Mouse (Mus musculus): Measurements from ENCODE around the gene Gpbp1. TPM values are rescaled to one million over a fixed set of nuclear protein-coding genes. Genes with fewer than 3 reads are reported as not detected.

Gpbp1 gene
- 10 to 100 TPM; 49.2 to 57.7 (median 53.1) TPM for total RNA-seq (2022)

DNA sequence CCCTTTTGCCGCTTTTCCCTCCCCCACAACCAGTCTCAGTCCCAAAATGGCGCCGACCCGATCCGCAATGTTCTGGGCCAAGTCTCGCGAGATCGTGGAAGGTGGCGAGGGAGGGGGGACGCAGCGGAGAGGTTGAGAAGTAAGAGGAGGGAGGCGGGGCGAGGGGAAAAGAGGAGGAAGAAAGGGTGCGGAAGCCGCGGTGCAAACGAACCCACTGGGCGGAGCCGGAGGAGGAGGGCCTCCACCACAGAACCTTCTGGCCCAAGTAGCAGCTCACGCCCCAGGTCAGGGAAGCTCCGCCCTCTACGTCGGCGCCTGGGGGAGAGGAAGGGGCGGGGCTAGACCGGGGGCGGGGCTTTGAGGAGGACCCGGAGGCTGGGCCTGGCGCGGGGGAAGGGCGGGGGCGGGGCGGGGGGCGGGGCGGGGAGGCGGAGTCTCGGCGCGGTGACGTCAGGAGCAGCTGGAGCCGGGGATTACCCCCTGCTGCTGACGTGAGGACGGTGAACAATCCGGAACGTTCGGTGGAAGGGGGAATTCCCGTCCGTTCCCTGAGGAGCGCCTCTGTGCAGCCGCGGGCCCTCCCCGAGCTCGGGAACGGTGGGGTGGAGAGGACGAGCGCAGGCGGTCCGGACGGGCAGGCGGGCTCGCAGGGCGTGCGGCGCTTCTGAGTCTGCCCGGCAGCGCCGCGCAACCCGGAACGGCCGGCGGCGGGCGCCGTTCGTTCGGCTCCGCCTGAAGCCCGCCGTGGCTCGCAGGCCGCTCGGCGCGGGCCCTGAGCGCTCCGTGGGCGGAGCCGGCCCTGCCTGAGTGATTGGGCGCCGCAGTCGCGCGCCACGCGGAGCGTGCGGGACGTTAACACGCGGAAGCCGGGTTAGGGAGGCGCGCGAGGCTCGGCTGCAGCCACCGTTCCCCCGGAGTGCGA lies at the start of gene Gpbp1:
Gene Gpbp1 (minus strand): TSS at position 310 of the 922 bp plus-strand sequence.
- peak; percentile 100 for DNase-seq (ENCODE audit: low spot score)

DNA sequence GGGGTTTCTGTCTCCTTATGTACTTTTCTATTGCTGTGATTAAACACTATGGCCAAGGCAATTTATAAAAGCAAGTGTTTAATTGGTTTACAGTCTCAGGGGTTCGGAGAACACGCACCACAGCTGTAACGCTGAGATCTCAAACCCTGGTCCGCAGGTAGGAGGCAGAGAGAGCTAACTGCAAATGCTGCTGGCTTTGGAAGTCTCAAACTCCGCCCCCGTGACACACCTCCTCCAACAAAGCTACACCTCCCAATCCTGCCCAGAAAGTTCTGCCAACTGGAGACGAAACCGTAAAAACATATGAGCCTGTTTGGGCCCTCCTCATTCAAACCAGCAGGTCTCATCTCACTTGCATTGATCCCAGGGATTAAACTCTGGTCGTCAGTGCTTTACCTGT lies 47.8 kb upstream of the Gpbp1 start:
- DNase-seq (ENCODE audit: low spot score) = no peak

DNA sequence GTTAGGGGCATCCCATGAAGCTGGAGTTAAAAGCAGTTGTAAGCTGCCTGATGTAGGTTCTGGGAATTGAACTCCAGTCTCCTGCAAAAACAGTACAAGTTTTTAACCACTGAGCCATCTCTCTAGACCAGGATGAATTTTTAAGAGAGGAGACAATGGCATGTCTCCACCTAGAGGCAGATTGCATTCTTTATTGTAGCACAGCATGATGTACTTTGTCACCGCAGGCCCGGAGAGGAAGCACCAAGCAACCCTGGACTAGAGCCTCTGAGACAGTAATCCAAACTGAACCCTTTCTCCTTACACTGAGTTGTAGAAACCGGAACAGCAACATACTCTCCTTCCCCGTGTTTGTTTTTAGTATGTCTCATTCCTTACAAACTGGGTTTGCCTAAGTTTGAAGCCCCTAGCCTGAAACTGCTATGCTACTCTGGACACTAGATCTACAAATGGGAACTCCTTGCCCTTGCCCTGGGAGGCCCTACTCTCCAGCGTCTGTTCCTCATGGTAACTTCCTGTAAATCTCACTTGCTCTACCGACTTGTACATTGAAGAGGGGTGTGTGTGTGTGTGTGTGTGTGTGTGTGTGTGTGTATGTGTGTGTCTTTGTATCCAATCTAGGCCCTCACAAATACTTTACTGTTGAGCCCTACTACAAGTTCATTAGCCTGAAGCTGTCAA lies 46.4 kb upstream of the Gpbp1 start:
- DNase-seq (ENCODE audit: low spot score) = no peak

DNA sequence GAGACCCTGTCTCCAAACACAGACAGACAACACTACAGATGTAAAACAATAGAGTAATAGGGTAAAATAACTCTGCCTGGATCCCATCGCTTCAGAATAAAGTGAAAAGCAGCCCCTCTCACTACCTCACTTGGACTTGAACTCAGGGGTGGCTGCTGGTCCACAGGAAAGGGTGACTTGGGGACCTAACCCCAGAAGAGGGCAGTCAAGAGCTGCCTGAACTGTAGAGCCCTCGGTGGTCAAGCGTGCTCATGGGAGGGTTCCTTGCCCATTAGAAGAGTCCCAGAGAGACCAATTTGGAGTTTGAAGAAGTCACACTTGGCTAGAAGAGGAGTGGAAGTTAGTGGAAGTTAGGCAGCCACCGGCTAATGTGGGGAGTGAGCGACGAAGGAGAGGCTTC lies 44.2 kb upstream of the Gpbp1 start:
- DNase-seq (ENCODE audit: low spot score) = no peak

DNA sequence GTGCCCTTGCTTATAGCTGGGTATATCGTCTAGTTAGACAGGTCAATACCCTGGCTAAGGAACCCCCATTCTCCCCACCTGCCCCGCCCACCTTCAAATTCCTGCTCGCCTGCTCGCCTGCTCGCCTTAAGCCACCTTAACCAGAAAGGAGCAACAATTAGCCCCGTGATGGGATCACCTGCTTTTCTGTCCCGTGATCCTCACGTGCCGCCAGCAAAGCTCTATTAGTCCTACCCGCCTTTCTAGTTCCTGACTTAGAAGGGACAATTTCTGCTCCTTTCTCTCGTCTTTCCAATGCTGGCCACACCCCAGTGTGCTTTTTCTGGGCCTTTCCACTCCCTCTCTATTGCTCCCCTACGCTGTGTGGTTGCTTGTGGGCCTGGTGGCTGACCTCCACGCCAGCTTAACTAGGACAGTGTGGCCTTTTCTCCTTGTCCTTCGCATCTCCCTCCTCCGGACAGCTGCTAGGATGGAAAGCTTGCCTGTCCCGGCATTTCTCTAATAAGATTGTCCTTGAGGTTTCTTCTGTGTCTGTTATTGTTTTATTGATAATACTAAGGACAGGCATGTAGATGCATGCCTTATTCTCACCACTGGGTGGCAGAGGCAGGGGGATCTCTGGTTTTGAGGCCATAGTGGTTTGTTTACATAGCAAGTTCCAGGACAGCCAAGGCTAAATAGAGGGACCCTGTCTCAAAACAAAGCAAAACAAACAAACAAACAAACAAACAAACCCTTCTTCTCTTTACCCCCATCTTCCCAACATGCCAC lies 42.5 kb upstream of the Gpbp1 start:
- no peak for DNase-seq (ENCODE audit: low spot score)

DNA sequence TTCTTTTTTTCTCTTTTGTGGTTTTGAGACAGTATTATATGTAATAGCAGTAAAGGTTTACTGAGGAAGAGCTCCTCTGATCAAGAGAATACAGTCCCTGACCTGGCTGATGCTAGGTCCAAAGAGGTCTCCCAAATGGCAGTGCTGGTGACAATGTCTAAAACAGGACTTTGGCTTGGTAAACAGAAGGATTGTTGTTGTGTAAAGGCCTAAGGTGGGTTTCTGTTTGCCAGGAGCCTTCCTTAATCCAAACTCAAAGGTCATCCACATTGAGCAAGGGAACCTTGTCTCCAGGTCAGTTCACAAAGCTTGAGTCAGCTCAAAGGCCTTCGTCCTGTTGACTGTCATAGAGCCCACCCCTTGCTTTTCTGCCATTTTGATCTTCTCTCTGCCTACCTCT lies 41.8 kb upstream of the Gpbp1 start:
- no peak for DNase-seq (ENCODE audit: low spot score)

DNA sequence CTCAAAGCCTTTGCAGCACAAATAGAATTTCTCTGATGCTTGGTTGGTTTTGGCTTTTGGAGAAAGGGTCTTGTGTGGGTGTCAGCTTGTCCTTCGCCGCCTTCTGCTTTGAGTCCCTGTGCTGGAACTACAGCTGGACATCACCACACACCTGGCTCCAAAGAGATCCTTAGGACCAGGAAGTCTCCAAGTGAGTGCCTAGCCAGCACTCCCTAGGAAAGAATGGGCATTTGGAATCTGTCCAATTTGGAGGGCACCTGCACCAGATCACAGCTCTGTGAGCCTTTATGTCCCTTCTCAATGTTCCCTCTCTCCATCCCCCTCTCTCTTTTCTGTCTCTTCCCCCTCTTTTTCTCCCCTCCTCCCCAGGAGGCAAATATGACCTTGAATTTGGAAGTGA lies 34.4 kb upstream of the Gpbp1 start:
- DNase-seq (ENCODE audit: low spot score) = no peak

DNA sequence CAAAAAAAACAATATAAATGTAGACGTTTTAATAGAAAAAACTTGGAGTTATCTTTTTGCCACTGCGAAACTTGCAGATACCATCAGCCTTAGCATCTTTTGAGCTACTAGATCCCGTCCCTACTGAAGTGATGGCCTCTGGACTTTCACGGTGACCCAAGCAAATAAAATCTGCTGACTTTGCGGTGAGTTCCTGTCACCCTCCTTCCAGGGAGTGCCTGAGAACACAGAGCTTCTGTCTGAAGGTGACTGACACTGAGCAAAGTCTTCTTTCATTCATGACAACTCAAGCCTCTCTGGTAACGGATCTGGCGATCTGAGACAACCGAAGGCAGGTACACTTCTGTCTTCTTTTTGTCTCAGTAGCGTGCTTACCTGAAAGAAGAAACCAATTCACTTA lies 32.4 kb upstream of the Gpbp1 start:
- no peak for DNase-seq (ENCODE audit: low spot score)

DNA sequence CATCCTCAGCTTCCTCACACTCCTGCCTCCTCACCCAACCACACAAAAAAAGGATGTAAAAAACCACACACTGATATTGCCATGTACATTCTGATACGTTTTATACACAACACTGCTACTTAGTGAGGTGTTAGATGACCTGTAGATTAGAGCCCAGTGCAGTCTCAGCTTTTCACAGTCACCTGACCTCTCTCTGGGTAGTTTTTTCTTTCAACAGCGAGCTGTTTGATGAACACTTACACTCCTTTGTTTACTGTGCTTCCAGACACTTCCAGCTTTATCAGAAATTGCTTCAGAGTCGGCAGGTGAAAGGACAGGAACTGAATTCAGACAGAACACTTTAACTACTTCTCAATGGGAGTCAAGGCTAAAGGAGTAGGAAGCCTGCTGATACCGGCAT lies 30.5 kb upstream of the Gpbp1 start:
- no peak for DNase-seq (ENCODE audit: low spot score)

DNA sequence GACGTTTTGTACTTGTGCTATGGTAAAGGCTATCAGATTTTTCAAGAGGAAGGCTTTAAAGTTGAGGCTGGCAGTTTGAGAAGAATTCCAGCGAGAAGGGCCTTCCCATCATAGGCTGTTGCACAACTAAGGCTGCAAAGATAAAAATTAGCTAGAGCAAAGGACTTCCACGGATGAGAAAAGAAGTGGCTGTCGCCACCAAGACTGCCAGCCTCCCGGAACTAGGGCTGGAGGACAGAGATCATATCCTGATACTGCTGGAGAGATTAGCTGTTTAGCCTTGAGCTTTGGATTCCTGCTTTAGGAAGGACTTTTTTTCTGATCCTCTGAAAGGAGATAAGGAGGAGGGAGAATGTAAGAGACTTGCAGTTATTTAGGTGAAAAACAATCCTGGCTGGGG lies 28.4 kb upstream of the Gpbp1 start:
- DNase-seq (ENCODE audit: low spot score) = no peak

DNA sequence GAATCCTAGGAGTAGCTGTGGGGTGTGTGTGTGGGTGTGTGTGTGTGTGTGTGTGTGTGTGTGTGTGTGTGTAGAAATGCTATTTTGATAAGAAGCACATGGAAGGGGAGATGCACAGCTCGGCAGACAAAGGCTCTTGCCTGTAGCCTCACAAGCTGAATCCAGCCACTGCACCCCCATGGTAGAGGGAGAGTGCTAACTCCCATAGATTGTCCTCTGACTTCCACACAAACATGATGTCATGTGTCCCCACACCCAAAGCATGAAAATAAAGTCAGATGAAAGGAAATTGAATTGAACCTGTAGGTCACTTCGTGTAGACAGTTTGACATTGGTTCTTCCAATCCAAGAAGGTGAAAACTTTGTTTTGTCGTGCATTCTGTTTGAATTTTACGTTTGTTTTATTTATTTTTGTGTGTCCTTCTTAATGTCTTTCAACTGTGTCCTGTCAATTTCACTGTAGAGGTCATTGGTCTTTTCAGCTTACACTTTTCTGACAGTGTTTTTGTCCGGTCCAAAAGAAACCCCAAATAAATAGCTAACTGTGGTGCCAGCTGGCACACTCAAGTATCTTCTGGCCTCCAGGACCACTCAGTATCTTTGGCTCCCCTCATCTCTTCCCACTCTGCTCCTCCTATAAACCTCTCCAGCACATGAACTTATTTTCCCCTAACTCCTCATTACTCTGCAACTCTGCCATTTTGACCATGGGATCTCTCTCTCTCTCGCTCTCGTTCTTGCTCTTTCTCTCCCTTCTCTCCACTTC lies 26.7 kb upstream of the Gpbp1 start:
- DNase-seq (ENCODE audit: low spot score) = no peak

DNA sequence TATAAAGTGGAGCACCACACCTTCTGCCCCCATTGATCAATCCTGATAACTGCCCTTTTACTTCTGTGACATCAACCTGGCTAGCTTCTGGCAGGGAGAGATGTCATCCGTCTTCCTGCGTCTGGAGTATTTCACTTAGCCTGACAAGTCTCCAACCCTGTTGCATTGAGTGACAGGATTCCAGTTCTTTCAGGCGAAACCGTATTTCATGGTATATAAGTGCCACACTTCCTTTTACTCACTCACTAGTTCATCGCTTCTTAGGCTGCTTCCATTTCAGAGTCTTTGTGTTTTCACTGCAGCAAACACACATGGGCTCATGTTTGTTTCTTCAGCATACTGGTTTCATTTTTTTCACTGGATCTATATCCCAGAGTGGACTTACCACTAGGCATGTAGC lies 19.5 kb upstream of the Gpbp1 start:
- no peak for DNase-seq (ENCODE audit: low spot score)

DNA sequence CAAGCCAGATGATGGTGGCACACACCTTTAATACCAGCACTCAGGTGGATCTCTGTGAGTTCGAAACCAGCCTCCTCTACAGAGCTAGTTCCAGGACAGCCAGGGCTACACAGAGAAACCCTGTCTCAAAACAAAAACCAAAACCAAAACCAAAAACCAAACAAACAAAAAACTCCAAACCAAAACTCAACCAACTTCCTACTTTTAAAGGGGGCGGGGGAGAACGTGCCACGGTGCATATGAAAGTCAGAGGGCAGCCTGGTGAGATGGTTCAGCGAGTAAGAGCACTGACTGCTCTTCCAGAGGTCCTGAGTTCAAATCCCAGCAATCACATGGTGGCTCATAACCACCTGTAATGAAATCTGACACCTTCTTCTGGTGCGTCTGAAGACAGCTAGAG lies 18.7 kb upstream of the Gpbp1 start:
- no peak for DNase-seq (ENCODE audit: low spot score)

DNA sequence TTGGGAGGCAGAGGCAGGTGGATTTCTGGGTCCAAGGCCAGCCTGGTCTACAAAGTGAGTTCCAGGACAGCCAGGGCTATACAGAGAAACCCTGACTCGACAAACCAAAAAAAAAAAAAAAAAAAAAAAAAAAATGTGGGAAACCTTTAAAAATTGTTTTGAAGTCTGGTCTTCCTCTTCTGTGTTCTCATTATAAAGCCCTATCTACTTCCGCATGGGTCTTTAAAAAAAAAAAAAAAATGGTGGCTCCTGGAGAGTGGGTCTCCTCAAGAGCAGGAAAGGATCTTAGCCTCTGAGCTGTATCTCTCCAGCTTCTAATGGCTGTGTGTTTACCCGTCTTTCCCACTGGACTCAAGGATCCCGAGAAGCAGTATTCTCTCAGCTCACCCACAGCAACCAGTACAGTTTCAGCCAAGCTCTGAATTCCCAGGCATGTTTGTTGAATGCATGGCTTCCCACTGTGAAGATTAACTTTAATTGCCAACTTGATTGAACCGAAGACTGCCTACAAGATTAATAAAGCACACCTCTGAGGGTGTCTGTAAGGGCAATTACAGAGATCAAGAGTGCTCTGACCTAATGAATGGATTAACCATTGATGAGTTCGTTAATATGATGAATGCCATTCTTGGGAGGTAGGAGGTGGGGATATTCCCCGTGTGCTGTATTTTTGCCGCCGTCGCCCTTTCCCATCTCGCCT lies 4.6 kb upstream of the Gpbp1 start:
- DNase-seq (ENCODE audit: low spot score) = no peak

DNA sequence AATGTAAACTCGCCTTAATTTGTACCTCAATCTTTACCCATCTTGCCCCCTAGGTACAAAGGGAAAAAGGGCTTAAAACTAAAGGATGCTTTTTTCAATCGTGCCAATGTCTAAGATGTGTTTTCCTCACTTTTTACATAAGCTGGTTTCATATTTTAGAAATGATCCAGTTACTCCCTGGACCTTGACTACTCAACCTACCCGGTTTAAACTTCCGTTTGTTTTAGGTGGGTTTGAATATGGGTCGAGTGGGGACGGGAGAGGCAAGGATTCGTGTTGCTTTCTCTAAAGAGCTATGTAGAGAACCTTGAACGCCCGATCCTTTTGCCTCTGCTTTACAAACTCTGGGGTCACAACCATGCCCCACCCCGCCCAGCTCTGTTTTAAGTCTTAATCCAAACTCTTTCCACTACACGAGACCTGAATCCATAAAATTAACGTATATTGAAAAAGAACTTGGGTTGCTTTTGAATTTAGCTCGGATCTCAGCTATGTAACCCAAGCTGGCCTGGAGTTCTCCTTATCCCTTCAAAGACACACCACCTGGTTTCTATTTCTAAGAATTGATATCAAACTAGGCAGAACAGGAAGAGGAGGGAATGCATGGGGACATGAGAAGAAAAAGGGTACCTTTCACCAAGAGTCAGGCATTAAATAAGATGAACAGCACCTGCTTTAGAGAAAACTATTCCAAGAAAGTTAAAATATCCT lies 1.3 kb upstream of the Gpbp1 start:
- no peak for DNase-seq (ENCODE audit: low spot score)

DNA sequence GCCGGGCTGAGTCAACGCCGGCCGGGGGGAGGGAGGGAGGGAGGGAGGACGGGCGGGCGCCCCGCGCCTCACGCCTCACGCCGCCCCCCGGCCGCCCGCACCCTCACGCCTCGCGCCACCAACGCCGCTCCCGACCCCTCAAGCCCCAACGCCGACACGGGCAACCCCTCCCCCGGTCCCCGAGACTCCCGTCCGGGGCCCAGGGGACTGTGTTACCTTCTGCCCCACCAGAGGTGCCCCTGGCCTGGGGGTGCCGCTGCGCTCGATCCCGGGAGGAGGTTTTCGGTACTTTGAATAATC lies 459 bp downstream of the Gpbp1 start:
- DNase-seq (ENCODE audit: low spot score) = no peak

DNA sequence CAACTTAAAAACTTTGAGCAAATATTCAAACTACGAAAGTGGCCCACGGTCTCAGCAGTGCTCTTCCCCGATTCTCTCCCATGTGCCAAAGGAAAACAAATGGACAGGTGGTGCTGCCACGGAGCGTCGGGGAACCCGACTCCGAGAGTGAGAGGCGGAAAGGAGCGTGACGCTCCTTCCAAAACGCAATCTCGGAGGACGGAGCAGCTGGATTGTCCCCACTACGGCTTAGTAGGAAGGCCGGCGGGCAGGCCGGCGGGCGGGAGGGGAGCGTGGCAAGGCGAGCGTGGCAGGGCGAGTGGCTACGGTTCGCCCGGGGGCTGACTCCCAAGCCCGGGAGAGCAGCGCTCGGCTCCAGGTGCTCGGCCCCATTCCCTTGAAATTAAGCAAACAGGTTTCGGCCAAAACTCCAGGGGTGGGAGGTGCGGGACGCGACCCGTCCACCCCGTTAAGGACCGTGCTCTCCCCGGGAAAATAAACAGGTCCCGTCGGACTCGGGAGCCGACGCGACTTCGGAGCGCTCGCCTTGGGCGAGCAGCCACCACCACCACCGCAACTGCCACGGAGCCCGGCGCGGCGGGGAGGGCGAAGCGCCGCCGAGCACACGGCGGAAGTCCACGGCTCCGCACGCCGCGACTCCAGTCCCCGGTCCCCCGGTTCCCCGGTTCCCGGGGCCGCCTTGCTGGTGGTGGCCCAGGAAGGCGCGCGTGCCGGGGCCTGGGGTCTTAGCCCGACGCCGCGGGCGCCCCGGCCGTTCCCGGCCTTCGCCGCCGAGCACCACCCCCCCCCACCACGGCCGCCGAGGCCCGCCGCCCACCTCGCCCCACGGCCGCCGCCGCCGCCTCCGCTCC lies 1.0 kb downstream of the Gpbp1 start:
- DNase-seq (ENCODE audit: low spot score) = peak; percentile 19

DNA sequence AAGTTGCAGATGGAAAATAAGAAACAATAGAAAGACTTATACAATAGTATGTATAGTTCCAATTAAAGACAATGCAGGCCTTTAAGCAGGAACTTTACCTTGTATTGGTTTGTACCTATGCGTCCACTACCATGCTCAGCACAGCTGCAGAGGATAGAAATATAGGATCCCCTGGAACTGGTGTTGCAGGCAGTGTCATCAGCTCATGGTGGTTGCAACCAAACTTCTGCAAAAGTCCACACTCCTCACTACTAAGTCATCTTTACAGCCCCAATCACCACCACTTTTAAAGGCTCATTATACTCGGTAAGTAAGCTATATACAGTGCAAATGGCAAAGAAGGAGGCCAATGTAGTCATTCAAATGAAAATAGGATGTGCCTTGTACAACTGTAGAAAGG lies 12.2 kb downstream of the Gpbp1 start:
- DNase-seq (ENCODE audit: low spot score) = no peak

DNA sequence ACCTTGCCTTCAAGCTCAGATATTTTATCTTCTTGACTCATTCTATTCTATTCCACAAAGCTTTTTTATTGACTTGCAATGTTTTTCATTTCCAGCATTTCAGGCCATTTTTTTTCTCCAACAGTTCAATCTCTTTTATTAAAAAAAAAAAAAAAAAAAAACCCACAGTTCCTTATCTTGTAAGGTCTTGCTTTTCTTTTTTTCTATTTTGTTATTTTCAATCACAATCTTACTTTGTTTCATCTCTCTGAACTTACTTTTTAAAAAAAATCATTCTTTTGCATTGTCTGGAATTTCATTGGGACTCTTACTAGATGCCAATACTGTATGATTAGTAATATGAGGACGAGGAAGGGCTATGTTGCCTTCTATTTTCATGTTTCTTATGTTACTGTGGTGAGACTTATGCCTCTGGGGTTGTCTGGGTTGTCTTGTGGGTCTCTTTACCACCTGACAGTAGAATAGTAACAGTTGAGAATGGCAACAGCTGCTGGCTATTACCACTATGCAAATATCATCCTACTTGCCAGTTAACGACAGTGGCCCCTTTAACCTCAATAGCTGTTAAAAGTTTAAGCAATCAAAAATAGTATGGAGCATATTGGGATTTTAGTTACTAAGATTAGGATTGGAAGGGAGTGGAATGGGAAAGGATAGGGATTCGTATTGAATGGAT lies 19.2 kb downstream of the Gpbp1 start:
- DNase-seq (ENCODE audit: low spot score) = no peak

All from heart, adult 8-10 months (tissue).